Mouse (Mus musculus) cortical plate, adult 2 months (tissue): ENCODE measurements at regions not wholly inside any gene's neighbourhood (a gene's known extent, or its start where the extent isn't known, plus 50 kb on each side); places are given as distances from the start of the nearest gene placed in this dataset.

Experiments used
- CTCF ChIP-seq: fragments of 200-500 bp; IDR thresholded peaks from 2 replicates; pipeline ENCODE4 v1.5.1; 2011; ENCODE audit warnings: mild to moderate bottlenecking, control low read depth, low read length; ENCODE audit not compliant: insufficient read depth; ENCODE audit errors: extremely low read depth
- POLR2A ChIP-seq: fragments of 200-500 bp; IDR thresholded peaks from 2 replicates; pipeline ENCODE4 v1.6.1; 2011; ENCODE audit warnings: mild to moderate bottlenecking, low read length, control low read depth; ENCODE audit not compliant: insufficient read depth; ENCODE audit errors: extremely low read depth

- TF ChIP-seq CTCF (no peak), POLR2A (no peak)
These were observed 110.5 kb upstream of the Adcy1 start for GRCm38 (mm10) chr11:6952787-6953186.
